Mouse (Mus musculus) frontal cortex, postnatal 14 days (tissue): ENCODE measurements around the gene Actn4.
"Not testable (repeated sequence)": the region's sequence is repeated elsewhere in the genome, so short reads cannot be mapped to it uniquely, and the experiment has no call there.

Experiments used
- DNase-seq, 2 experiments: peaks; one replicate each; pipeline ENCODE4 v3.0.0; 2022; ENCODE audit warnings: low spot score in 2 of 2

The Actn4 gene

DNA sequence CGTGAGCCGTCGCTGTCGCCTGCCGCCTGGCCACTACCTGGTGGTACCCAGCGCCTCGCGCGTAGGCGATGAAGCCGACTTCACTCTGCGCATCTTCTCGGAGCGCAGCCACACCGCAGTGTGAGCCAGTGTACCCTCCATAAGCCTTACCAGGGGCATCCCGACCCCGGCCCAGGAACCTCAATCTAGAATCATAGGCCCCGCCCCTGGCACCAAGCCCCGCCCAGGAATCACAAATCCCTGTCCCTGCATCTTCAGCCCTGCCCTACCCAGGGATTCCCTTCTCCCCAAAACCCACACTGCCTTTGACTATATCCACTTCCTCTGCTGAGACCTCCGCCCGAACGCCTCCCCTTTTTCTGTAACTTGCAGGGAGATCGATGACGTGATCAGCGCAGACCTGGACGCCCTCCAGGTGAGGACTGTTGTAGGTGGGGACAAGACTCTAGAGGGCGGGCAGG is 73.4 kb downstream of the Actn4 start:
- DNase-seq: no peak

DNA sequence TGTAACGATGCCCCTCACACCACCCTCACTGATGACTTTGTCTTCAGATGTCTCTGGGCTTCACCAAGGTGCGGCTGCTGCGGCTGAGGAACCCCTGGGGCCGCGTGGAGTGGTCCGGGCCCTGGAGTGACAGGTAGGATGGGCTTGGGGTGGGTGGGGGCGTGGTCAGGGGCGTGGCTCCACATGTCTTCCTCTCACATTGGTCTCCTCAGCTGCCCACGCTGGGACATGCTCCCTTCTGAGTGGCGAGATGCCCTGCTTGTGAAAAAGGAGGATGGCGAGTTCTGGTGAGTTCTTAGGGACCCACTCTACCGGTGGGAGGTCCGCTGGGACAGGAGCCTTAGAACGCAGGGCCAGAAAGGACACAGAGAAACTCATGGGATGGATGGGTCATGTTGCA is 75.7 kb downstream of the Actn4 start:
- DNase-seq: no peak

- not testable (repeated sequence) for DNase-seq
Measured at GRCm38 (mm10) chr7:28883704-28884103, 78.4 kb downstream of the Actn4 start.

DNA sequence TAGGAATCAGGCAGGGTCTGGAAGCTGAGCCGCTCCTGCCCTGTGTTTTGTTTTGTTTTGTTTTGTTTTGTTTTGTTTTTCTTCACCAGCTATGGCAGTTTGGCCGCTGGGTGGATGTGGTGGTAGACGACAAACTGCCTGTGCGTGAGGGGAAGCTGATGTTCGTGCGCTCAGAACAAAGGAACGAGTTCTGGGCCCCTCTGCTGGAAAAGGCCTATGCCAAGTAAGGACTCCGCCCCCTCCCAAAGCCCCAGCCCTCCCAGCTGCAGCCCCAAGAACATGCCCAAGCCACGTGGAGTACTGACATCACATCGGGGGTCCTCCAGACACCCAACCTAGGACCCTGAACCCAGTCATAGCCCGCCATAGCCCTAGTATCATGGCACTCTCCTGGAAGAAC is 79.1 kb downstream of the Actn4 start:
- DNase-seq: no peak

- DNase-seq: no peak
Measured at GRCm38 (mm10) chr7:28881199-28881598, 80.9 kb downstream of the Actn4 start, which contains the start of gene Capn12. Gene Capn12, plus strand, starts transcription at chr7:28881422.

DNA sequence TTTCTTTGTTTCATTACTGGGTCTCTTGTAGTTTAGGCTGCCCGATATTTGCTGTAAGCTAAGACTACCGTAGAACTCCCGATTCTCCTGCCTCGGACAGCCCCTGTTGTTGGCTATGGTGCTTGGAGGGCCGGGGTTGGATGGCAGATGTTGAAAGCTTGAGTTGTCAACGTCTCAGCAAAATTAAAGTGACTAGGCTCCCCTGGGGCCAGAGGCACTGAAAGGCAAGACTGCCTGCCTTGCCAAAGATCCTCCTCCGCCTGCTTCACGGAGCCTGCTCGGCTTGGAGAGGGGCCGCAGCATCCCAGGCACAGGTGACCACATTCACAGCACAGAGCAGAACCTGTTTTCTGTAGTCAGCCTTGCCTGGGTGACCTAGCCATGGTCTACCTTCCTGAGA is 81.6 kb downstream of the Actn4 start:
- no peak for DNase-seq

DNA sequence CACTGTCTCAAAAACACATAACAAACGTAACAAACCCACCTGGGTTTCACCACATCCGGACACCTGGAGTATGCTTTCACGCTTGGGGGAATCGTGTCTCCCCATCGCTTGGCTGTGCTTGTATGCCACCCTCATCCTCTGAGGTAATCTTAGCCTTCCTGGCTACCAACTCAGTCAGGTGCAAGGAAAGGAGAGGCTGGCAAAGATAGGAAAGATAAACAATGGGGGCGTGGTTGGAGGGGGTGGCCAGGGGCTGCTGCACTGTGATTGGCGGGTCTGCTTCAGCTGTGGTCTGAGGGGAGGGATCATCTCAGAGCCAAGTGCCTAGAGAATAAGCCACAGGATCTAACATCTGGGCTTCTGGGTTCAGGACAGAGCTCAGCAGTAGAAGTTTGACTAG is 82.5 kb downstream of the Actn4 start:
- no peak for DNase-seq

- DNase-seq: no peak
Measured at GRCm38 (mm10) chr7:28877856-28878255, 84.3 kb downstream of the Actn4 start.

DNA sequence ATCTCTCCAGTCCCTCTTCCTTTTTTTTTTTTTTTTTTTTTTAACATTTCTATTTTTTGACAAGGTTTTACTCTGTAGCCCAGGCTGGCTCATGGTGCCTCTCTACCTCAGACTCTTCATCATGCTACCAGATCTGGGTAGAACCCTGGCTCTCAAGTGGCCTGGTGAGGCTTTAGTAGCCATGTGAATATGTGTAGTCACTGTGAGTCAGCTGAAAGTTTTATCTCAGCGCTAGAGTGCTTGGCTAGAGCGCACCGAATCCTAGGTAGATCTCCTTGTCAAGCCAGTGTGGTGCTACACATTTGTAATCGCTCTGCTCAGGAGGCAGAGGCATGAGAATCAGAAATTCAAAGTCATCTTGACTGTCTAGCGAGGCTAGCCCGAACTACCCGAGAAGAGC is 85.0 kb downstream of the Actn4 start:
- DNase-seq: no peak

GRCm38 (mm10) chr7:28876099-28876498 is 86.0 kb downstream of the Actn4 start:
- DNase-seq: no peak

DNA sequence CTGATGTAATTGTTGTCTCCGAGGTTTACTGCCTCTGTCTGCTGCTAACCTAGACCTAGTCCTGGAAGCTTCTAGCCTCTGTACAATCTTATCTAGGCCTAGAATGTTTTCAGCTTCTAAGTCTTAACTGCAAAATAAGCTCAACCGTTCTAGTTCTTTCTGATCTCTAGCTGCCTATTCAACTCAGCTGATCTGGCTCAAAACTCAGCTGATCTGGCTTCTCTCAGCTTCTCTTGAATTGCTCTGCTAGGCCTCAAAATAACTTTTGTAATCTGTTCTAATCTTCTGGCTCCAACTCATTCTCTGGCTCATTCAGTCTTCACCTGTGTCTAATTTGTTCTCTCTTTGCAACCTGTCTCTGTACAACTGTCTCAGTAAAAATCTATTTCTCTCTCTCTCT is 87.6 kb downstream of the Actn4 start:
- DNase-seq: no peak

DNA sequence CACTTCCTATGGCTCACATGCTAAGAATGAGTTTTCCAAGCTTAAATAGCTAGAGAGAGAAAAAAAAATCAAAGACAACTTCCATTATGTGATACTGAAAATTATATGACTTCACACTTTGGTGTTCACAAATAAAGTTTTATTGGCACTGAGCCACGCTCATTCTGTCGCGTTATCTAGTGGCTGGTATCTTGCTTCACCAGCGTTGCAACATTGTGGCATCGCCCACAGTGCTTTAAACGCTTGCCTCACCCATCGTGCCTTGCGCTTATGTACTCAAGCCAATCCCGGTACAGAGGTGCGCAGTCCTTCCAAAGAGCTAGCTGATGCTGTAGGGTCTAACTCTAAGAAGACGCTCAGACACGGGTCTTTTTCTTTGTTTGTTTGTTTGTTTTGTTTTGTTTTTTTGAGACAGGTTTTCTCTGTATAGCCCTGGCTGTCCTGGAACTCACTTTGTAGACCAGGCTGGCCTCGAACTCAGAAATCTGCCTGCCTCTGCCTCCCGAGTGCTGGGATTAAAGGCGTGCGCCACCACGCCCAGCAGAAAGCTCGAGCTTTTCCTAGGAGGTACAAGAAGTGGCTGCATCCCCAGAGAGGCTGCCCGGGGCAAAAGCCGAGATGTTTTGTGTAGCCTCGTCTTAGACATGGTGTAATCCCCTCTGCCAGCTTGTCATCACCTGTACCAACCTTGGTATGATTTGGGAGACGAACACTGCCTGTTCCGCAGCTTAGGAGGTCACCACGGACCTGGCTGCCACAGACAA is 91.1 kb downstream of the Actn4 start:
- DNase-seq: no peak

GRCm38 (mm10) chr7:28867508-28868340 is 94.4 kb downstream of the Actn4 start:
- peak in 1 of 2 experiments; percentile 35 for DNase-seq

DNA sequence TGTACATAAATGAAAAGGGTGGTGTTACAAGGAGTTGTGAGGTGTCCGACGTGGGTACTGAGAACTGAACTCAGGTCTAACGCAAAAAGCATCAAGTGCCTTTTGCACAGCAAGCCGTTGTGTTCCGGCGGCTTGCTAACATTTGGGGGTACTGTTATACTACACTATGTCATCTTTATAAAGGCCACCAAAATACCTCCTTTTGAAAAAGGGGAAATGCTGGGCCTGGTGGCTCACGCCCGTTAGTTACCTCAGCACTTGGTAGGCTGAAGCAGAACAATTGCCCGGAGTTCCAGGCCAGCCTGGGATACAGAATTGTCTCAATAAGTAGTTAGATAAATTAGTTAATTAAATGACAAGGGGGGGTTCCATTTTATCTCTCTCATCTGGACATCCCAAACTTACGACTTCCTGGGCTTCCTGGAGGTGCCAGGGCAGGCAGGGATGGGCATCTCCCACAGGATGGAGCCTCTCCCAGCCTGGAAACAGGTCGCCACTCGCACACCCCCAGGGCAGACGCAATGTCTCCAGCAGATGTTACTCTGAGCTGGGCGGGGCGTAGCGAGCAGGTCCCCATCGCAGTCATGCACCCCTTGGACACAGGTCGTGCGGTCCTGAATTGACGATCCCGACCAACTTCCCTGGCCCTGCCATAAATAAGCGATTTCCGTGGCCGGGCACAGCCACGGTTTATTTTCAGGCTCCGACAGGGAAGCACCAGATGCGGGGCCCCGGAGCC is 95.2 kb downstream of the Actn4 start:
- DNase-seq: no peak

DNA sequence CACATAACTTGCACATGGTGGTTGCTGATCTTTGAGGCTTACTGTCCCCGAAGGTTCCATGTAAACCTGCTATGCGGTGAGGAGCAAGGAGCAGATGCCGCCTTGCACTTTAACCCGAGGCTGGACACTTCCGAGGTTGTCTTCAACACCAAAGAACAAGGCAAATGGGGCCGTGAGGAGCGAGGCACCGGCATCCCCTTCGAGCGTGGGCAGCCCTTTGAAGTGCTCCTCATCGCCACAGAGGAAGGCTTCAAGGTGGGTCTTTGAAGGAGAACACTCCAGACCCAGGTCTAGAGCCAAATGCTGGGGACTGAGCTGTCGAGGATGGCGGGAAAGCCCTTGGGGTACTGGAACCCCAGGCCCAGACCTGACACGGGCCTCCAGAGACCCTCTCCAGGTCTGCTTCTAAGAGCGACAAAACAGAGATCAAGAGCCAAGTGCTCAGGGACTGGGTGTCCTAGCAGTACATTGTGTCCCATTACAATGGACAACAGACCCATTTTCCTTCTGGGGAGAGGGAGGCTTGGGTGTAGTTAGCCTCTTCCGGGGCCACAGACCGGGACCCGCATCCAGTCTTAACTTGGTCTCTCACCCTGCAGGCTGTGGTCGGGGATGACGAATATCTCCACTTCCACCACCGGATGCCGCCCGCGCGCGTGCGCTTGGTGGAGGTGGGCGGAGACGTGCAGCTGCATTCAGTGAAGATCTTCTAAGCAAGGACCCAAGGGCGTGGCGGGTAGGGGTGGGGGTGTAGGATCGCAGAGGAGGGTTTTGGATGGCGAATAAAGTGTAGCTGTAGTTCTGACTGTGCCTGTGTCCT is 96.4 kb downstream of the Actn4 start:
- peak; percentile 74 to 75 for DNase-seq

- no peak for DNase-seq
Measured at GRCm38 (mm10) chr7:28864288-28864750, 97.8 kb downstream of the Actn4 start.

- no peak for DNase-seq
Measured at GRCm38 (mm10) chr7:28863540-28863939, 98.6 kb downstream of the Actn4 start, which contains the start of gene Lgals7. Gene Lgals7, plus strand, starts transcription at chr7:28863853.

- DNase-seq: peak; percentile 40 to 73
Measured at GRCm38 (mm10) chr7:28862817-28863499, 99.2 kb downstream of the Actn4 start.

DNA sequence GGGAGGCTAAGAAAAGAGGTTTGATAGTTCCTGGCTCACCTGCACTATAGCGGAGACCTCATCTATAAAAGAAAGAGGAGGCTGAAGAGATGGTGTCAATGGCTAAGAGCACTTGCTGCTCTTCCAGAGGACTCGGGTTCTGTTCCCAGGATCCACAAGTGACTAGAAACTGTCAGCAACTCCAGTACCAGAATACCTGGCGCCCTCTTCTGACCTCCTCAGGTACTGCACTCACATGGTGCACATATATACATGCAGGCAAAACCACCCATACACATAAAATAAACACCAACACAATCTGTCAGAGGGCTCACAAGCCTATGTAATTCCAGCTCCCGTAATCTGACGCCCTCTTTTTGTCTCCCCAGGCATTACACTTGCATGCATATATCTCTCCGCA is 101.2 kb downstream of the Actn4 start:
- DNase-seq: no peak

GRCm38 (mm10) chr7:28859953-28860352 is 102.2 kb downstream of the Actn4 start:
- no peak for DNase-seq

DNA sequence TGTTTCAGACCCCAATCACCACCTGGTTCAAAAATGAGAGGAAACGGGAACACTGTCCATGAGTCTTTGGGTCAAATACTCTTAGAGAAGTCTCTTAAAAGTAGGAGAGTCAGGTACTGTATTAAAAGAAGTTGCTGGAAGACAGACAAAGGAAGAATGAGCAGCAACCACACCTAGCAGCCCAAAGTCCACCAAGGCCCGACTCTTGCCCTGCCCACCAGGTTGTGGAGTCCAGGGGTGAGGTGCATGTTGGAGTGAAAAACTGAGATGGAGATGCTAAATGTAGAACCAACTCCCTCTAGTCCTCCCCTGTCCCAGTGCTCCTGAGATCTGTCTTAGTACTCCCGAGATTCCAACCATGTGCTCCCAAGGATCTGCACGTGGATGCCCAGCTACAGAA is 111.5 kb downstream of the Actn4 start:
- no peak for DNase-seq
